Mouse (Mus musculus) mouse embryonic stem cell (cell line): ENCODE results near the gene Zbtb20.

ENCODE experiments used
- in situ Hi-C, 2 experiments: fragments of 300-500 bp; cut with MboI; formaldehyde crosslinking; loops; 1 replicate in 1 of 2; 3 replicates in 1 of 2; pipeline ENCODE4 v1.14.3; 2019 to 2020; ENCODE audit warnings: low sequenced_read_pairs in 2 of 2, low pct_unique_long_range_greater_than_20kb in 1 of 2, mixed read lengths in 1 of 2; ENCODE audit not compliant: unreplicated experiment in 1 of 2

The Zbtb20 gene

DNA sequence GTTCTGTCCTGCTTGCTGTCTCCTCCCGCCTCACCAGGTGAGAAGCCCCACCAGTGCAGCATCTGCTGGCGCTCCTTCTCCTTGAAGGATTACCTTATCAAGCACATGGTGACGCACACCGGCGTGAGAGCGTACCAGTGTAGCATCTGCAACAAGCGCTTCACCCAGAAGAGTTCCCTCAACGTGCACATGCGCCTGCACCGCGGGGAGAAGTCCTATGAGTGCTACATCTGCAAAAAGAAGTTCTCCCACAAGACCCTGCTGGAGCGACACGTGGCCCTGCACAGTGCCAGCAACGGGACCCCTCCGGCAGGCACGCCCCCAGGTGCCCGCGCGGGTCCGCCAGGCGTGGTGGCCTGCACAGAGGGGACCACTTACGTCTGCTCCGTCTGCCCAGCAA lies 742.6 kb downstream of the Zbtb20 start:
- in situ Hi-C loops: no loop called here

DNA sequence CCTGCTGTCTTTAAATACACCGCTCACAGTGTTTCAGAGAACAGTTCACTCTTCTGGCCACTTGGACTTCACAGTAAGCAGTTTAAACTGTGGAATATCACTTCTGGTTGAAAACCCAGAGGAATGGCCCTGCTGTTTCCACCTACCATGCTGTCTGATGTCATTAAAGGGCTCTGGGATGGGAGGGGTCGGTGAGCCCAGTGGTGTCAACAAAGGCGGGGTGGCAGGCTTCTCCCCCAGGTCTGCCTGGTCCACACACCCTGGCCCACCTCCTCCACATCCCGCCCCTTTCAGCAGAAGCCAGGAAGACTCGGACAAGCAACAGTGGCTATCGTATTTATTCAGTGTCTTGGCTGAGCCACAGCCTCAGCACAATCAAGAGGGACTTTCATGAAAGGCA lies 743.6 kb downstream of the Zbtb20 start:
- in situ Hi-C loops: no loop called here

DNA sequence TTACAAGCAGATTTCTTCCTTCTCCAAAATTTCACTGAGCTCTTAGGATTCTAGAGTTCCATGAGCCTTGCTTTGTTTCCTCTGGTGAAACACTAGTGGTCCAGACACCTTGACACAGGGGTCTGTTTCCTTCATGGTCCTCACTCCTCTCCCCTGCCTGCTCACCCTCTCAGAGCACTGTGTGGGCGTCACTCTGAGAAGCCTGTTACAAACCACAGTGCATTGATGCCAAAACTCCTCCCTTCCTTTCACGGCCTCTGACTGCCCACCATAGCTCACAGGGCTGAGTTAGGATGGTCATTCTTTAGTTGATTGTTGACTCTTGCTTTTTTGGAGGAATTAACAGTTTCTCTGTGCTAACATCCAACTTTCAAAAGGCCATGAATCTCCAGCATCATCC lies 744.7 kb downstream of the Zbtb20 start:
- in situ Hi-C loops: no loop called here

DNA sequence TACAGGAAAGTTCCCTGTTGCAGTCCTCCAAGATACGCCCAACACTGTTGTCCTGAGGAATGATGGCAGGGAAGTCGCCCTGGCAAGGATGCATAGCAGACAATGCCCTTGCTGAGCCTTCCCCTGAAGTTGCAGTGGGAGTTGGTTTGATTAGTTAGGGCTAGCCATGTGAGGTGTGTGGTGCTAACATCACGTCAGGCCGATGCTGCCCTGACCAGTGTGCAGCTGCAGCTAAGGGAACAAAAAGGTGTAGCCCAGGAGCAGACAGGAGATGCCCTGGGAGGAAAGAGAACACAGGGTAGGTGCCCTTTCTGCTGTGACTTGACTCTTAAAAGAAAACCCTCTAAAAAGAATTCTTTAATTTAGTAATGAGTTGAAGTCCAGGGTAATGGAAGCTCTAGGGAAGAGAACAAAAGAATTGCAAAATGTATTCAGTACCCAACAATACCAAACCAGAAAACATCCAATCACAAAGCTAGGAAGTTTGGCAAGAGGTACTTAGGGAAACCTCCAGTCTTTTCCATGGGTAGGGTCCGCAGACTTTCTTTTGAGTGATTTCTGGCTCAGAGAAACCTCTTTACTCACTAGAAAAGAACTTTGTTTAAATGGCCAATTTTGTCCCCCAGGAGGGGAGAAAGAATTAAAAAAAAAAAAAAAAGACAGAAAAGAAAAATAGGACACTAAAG lies 747.8 kb downstream of the Zbtb20 start:
- in situ Hi-C loops: no loop called here

DNA sequence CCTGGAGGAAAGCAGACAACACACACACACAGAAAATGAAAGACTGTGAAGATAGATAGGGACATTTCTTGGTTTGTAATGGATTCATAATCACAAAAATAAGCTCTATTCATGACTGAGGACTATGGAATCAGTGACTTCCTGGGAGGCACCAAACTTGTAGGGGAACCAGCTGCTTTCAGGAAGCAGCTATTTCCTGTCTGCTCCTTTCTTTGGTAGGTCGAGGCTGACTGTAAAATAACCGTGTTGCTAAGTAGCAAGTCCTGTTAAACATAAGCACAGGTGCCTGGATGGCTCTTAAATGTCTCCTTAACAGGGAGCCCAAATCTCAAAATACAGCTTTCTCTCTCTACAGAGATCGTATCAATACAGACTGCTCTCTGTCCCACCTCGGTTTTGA lies 749.2 kb downstream of the Zbtb20 start:
- in situ Hi-C loops: no loop called here

DNA sequence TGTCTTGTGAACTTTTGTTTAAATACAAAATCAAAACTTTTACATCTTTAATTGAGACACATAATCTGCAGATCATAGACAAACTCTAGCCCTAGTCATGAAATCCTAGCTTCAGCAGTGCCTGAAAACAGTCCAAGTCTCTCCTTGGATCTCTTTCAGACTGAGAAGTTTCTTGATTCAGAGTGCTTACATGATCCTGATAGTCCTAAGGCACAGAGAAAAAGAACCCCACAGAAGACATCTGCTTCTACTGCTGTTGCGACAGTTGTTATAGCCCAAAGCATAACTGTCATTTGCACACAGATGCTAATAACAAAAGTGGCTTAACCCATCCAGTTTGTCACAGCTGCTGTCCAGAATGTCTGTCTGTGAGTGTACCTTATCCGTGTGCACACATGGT lies 749.6 kb downstream of the Zbtb20 start:
- in situ Hi-C loops: no loop called here

DNA sequence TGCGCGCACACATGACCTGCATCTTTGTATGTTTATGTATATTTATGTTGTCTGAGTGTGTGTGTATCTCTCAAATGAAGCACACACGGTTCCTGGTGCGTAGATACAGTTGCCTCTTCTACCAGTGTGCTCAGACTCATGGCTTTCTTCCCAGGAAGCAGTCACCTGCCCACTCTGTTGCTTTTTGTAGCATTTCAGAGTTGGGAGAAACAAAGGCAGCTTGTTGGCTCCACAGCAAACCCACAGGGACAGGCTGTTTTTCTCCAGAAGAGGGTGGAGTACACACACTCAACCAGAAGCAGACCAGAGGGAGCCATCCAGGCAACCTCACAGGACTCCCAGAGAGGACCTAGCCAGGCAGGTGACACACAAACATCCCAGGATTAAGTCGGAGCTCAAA lies 750.3 kb downstream of the Zbtb20 start:
- in situ Hi-C loops: no loop called here

DNA sequence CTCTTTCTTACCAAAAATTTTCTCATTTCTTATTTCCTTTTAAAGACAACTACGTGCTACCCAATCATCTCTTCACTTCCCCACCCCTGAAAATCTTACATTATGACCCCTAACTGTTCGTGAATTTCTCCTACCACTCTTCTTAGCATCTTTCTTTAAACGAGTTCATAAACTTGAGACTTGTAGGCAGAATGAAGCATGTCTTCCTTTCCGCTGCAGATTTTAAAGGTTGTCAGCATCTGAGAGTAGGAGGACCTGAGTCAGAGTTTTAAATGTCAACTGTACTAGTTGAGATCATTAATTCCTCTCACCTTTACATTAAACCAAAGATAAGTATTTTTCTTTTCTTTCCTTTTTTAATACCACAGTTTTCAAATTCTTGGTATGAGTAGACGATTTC lies 753.0 kb downstream of the Zbtb20 start:
- in situ Hi-C loops: no loop called here

DNA sequence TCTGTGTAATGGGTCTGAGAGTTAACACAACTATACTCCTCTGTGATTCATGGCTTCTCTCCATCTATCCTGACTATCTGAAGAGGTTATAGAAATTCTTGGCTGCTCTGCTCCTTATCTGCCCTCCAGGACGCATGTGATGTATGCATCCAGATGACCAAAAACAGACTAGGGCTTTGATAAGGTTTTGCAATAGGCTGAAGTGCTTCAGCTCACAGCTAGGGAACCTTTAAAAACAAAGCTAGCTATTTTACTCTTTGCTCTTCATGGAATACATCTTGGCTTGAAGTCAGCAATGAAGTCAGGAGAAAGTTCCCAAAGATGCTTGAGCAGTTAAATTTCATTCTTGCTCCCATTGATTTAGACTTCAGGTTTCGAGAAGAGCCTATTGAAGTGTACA lies 756.1 kb downstream of the Zbtb20 start:
- in situ Hi-C loops: no loop called here

DNA sequence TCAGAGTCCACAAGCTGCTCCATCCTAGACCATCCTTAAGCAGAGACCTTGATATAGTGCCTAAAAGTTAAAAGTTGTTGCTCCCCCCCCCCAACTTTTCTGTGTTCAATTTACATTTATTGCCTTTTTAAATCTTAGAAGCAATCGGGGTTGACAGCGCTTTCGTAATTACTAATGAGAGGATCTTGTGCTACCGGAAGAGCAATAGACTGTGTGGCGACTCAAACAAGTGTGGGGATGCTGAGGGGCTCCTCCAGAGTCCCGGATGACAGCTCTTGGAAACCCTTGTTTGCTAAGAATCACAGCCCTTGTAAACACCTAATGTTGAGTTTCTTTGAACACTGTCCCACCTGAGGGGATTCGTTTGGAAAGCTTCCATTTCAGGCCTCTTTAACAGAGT lies 758.4 kb downstream of the Zbtb20 start:
- in situ Hi-C loops: no loop called here

DNA sequence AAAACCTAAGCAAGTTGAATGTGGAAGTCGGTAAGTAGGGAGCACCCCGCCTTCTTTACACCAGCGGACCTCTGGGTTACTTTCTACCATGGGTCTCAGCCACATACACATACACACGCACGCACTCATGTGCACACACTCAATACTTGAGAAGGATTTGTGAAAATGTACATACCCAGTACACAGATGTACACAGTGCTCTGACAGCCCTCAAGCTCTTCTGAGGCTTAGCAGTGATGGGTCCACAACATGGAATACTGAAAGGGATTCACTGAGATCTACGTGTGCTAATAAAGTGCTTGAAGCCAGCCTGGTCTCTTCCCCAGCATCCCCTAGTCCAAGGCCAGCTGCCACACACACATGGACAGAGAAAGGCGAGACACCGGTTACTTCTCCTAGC lies 761.6 kb downstream of the Zbtb20 start:
- in situ Hi-C loops: no loop called here

DNA sequence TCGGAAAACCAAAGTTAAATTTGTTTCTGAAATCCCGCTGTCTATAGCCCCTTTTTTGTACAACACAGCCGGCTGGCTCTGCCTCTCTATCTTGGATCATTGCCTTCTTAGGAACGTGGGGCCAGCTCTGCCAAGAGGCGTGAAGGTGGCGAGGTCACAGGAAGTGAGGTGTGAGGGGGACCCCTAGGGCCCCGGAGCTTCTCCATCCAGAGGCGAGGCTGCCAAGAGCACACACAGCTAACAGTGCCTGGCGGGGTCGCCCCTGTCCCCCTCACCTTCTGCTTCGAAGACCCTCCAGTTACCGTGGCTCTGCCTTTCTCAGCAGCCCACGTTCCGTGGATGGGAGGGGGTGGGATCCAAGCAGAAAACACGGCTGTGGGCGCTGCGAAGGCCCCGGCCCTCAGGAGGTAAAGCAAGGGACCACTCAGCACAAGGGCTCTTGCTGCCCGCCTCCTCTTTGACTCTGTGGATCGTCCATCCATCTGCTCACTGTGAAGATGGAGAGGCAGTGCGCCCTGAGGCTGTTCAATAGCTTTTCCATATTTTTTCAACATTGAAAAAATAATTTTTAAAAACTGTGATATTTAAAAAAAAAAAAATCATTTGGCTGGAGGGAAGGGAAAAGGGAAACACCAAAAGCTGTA lies 762.8 kb downstream of the Zbtb20 start:
- in situ Hi-C loops: no loop called here

DNA sequence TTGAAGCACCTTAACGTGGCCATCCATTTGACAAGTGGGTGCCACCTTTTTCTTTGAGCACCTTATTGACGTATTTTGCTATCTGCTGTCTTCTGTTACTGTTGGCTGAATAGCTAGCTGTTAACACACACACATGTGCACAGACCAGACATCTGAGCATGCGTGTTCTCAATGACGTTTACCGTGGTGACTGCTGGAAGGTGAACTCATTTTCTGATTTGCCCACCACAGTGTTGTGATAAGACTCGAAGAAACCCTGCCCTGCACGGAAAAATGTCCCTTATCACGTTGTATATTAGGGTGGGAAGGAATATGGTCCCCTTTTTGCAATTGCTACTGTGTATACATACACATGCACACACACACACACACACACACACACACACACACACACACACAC lies 765.5 kb downstream of the Zbtb20 start:
- in situ Hi-C loops: no loop called here

DNA sequence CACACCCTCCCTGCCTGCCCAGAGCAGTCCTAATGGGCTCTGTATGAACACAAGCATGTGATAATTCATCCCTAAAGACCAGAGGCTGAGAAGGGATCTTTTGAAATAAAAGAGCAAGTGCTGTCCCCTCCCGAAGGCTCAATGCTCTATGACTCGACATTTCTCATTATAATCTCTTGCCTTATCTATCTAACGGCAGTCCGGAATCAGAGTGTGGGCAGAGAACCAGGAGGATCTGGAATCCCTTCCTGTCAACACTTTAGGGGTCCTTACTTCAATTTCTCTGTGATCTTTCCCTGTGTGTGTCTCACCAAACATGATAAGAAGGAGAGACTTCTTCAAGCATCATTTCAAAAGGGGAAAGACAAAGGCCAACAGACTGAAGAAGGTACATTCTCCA lies 770.2 kb downstream of the Zbtb20 start:
- in situ Hi-C loops: no loop called here

DNA sequence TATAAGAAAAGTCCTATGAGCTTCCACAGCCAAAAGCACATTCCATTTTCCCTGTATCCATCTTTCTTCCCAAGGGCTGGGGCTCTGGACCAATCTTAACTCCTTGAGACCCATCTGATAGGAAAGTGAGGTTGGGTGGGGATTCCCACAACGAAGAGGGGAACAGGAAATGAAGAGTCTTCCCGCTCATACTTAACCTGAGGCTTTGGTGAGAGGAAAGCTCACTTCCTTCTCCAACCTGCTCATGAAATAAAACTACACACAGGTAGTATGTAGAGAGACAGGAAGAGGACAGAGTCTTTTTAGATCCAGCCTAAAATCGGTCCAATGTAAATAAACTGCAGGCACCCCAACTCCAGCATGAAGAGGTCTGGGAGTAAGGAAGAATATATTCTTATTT lies 771.3 kb downstream of the Zbtb20 start:
- in situ Hi-C loops: no loop called here

DNA sequence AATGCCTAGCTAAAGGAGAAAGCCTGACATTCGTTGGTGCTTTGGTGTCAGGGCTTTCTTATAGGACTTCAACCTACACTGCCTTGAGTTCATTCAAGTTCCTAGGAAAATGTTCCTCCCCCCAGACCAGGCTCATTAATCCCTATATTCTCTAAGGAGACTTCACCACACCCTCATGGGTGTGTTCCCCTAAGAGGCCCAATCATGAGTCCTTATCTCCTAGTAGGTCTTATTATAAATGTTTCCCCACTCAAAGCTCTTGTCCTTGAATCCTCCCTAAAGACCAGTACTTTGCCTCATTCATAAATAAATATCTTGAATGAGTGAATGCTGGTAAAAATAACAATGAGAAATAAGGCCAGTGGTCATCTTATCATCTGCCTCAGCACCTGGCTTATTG lies 772.0 kb downstream of the Zbtb20 start:
- in situ Hi-C loops: no loop called here

DNA sequence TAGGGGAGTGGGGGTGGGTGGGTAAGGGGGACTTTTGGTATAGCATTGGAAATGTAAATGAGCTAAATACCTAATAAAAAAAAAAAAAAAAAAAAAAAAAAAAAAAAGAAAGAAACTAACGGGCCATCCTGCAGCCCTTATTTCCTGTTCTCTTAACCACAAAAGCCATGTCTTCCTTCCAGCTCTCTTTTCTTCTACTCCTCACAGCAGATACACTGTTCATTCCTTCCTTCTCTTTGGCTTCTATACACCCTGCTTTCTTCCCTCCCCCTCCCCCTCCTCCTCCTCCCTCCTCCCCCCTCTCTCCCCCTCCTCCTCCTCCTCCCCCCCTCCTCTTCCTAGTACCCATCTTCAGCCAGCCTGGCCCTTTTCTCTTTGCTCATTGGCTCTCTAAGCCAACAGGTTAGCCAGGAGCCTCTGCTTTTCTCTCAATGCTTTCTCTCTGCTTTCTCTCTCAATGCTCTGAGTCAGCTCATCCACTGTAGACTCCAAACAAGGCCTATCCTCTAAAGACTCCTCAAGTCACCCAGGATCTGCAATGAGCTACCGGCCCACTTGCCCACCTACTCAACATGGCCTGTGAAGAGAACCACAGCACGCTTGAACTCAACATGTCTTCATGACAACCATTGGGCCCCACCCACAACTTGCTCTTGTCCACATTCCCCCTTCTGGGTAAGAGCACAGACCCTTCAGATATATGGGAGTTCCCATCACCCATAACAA lies 774.8 kb downstream of the Zbtb20 start:
- in situ Hi-C loops: no loop called here

DNA sequence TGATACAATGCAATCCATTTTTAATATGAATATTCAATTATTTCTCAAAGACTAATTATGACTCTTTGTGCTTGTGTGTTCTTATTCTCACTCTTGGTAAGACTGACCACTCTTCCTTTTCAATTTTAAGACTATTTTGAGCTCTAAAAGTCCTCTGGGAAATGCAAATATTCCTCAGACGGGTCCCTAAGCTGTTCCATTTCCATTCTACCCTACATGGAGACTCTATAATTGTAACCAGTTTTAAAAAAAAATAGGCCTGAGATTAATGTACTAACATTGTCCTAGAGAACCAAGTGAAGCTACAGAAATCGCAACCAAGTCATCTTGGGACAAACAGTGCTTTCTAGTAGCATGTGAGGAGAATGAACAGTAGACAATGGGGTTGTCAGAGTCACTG lies 777.6 kb downstream of the Zbtb20 start:
- in situ Hi-C loops: no loop called here

DNA sequence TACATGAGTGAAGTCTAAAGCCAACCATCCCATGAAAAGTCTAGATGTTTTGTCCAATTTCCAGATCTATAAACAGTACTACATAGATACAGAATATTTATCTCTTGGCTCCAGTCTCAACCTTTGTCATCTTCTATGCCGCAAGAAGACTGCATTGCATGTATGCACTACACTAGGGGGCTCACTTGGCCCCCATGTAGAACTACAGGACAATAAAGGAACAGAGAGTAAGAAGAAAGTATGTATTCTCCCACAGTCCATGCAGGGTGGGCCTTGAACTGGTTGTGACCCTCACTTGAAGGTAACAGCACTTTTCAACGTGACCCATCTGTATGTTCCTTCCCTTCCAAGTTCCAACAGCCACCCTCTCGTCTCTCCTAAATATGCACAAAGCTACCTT lies 778.6 kb downstream of the Zbtb20 start:
- in situ Hi-C loops: no loop called here

DNA sequence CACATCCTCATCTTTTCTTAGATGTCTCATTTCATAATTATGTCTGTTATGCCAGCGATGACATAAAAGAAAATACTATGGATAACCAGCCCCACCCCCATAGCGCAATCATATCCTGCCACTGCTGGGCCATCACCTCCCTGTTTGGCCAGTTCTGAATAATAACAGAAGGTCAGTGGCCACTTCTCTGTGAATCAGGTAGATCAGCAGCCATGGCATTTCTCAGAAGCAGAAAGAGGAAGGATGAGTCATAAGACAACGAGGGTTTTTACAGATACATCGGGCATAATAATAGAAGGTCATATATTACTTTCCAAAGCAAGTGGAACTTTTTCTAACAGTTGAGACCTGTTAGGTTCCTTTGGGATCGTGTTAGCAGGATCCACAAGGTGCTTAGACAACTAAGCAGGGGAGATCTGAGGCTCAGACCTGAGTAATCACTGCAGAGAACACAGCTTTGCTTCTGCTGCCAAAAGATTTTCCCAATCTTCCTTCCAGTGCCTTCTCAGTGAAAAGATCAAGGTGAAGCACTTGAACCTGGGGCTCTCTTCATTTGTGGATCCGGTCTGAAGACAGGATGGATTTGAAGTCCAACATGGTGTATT lies 779.6 kb downstream of the Zbtb20 start:
- in situ Hi-C loops: no loop called here
